Mouse (Mus musculus) brain, embryonic 14.5 days (tissue): Measurements from ENCODE around the gene Mst1r. TPM values are rescaled to one million over a fixed set of nuclear protein-coding genes. Genes with fewer than 3 reads are reported as not detected.

Source experiments
- DNase-seq: peaks from one replicate; pipeline ENCODE4 v3.0.0-alpha.2; 2011; ENCODE audit warnings: low read depth
- CTCF ChIP-seq: fragments of 200-500 bp; IDR thresholded peaks from 2 replicates; pipeline ENCODE4 v1.5.1; 2012; ENCODE audit warnings: inconsistent platforms, mild to moderate bottlenecking, moderate library complexity, borderline replicate concordance; ENCODE audit not compliant: insufficient read depth, insufficient read length; ENCODE audit errors: extremely low read depth
- POLR2A ChIP-seq: fragments of 200-500 bp; IDR thresholded peaks from 2 replicates; pipeline ENCODE4 v1.6.1; 2012; ENCODE audit warnings: mild to moderate bottlenecking, inconsistent platforms, borderline replicate concordance; ENCODE audit not compliant: poor library complexity, insufficient read depth, insufficient read length, severe bottlenecking; ENCODE audit errors: extremely low read depth
- polyA plus RNA-seq: library from polyadenylated mRNA; depleted of rRNA; stranded (reverse); fragments of >200 nt; gene quantifications from 2 replicates; pipeline ENCODE4 v1.2.3, GENCODE M21; 2012; rRNA removed

The Mst1r gene
- polyA plus RNA-seq, 1 experiment, result 4.2 TPM

DNA sequence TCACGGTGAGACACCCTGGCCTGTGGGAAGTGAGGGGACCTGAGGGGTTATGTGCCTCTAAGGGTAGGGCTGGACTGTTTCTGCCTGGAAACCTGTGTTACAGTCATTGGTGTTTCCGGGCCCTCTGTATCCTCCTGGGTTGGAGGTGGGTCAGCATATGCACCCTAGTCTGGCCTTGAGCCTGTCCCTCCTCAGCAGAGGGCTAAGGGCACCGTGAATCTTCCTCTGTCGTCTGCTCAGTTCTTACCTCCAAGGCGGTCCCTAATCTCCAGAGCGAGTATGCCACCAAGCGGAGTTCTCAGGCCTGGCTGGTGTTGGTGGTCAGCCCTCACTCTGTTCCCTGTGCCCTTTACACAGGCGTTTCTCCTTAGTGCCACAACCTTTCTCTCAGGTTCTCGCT lies 56.2 kb downstream of the Mst1r start:
- no peak for DNase-seq
- TF ChIP-seq CTCF (no peak), POLR2A (no peak)

DNA sequence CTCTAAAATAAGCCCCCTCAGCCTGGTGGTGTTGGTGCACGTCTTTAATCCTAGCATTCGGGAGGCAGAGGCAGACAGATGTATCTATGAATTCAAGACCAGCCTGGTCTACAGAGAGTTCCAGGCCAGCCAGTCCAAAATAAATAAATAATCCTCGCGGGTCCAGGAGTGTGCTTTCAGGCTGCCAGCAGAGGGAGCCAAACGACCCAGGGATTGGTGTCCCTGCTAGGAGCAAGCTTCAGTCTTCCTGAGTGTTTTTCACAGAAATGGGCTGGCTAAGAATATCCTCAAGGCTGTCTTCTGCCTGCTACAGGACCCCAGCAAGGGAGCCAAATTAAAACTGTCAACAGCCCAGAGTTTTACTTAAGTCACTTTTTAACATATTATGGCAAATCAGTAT lies 57.0 kb downstream of the Mst1r start:
- TF ChIP-seq POLR2A, result no peak
- TF ChIP-seq CTCF, result peak; percentile 96
- DNase-seq, result peak; percentile 86

DNA sequence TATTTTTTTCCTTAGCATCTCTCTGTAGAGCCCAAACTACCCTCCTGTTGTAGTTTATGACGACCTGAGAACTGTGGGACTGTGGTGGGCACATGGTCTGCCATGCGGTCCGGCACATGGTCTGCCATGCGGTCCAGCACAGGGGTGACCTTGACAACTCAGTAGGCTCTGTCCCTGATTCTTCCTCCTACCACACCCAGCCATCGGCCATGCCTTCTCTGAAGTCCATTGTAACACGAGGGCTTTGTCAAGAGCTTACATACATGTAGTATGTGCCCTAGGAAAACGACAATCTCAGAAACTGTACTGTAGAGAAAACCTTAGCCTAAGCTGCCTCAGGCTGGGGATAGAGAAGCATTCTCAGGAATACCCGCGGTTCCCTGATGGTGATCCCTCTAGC lies 58.0 kb downstream of the Mst1r start:
- no peak for DNase-seq
- no peak for TF ChIP-seq POLR2A
- no peak for TF ChIP-seq CTCF

- TF ChIP-seq CTCF, result no peak
- TF ChIP-seq POLR2A, result no peak
- DNase-seq, result no peak
Measured at GRCm38 (mm10) chr9:107966676-107967075, 60.0 kb downstream of the Mst1r start.

DNA sequence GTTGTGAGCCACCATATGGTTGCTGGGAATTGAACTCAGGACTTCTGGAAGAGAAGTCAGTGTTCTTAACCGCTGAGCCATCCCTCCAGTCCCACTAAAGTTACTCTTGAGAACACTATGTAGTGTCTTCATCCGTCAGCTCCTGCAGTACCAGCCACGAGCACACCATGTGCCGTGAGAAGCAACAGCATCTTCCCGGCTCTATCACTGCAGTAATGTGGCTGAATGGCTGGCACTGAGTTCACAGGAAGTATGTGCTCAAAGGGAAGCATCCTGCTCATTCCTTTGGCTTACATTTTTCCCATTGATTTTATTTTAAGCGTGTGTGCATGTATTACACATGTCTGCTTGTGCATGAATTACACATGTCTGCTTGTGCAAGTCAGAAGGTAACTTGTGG lies 60.8 kb downstream of the Mst1r start:
- DNase-seq, result no peak
- TF ChIP-seq CTCF, result no peak
- TF ChIP-seq POLR2A, result no peak

- TF ChIP-seq POLR2A (no peak), CTCF (no peak)
- DNase-seq, result no peak
Measured at GRCm38 (mm10) chr9:107968531-107968930, 61.9 kb downstream of the Mst1r start.

Other genes with a start within 250 kb of the Mst1r start
- gene Slc38a3, start 237.3 kb upstream of the Mst1r start, polyA plus RNA-seq, result 79.7 and 82.3 TPM in 2 replicates
- 0.39 and 0.48 TPM in 2 replicates for gene Gnat1, start 227.2 kb upstream of the Mst1r start, polyA plus RNA-seq
- 163 and 176 TPM in 2 replicates for gene Sema3f, start 196.4 kb upstream of the Mst1r start, polyA plus RNA-seq
- 183 and 228 TPM in 2 replicates for gene Rbm5, start 135.9 kb upstream of the Mst1r start, polyA plus RNA-seq
- gene Rbm6, start 33.6 kb upstream of the Mst1r start, polyA plus RNA-seq, result 82.3 and 90.4 TPM in 2 replicates
- gene Mon1a, start 18.7 kb upstream of the Mst1r start, polyA plus RNA-seq, result 31.5 and 37.2 TPM in 2 replicates
- not detected in 2 replicates for gene Actl11, start 21.6 kb downstream of the Mst1r start, polyA plus RNA-seq
- 40.3 and 70.1 TPM in 2 replicates for gene Camkv, start 28.8 kb downstream of the Mst1r start, polyA plus RNA-seq
- gene Traip, start 43.3 kb downstream of the Mst1r start, polyA plus RNA-seq, result 6.9 and 7.8 TPM in 2 replicates
- gene Uba7, start 68.6 kb downstream of the Mst1r start, polyA plus RNA-seq, result 4.3 and 5.8 TPM in 2 replicates
- 1.3 and 1.7 TPM in 2 replicates for gene Gm20661, start 76.2 kb downstream of the Mst1r start, polyA plus RNA-seq
- 13.3 and 14.6 TPM in 2 replicates for gene Inka1, start 79.0 kb downstream of the Mst1r start, polyA plus RNA-seq
- gene Cdhr4, start 85.6 kb downstream of the Mst1r start, polyA plus RNA-seq, result 6.1 and 6.7 TPM in 2 replicates
- 2.3 and 4.5 TPM in 2 replicates for gene Gm20662, start 89.5 kb downstream of the Mst1r start, polyA plus RNA-seq
- 163 and 198 TPM in 2 replicates for gene Ip6k1, start 95.6 kb downstream of the Mst1r start, polyA plus RNA-seq
- 15.7 and 16.8 TPM in 2 replicates for gene Gmppb, start 142.4 kb downstream of the Mst1r start, polyA plus RNA-seq
- gene Amigo3, start 146.3 kb downstream of the Mst1r start, polyA plus RNA-seq, result 3.6 and 4.0 TPM in 2 replicates
- gene Mst1, start 173.6 kb downstream of the Mst1r start, polyA plus RNA-seq, result 0.08 and 0.10 TPM in 2 replicates
- gene Rnf123, start 176.5 kb downstream of the Mst1r start, polyA plus RNA-seq, result 93.3 and 93.5 TPM in 2 replicates
- 65.1 and 81.4 TPM in 2 replicates for gene Apeh, start 187.7 kb downstream of the Mst1r start, polyA plus RNA-seq